Mouse (Mus musculus) mouse embryonic stem cell (cell line): ENCODE data around the gene Gemin6.
"Not testable (repeated sequence)": the region's sequence is repeated elsewhere in the genome, so short reads cannot be mapped to it uniquely, and the experiment has no call there.

Experiments used
- in situ Hi-C, 2 experiments: fragments of 300-500 bp; cut with MboI; formaldehyde crosslinking; loops; 1 replicate in 1 of 2; 3 replicates in 1 of 2; pipeline ENCODE4 v1.14.3; 2019 to 2020; ENCODE audit warnings: low sequenced_read_pairs in 2 of 2, low pct_unique_long_range_greater_than_20kb in 1 of 2, mixed read lengths in 1 of 2; ENCODE audit not compliant: unreplicated experiment in 1 of 2

Gemin6 gene

DNA sequence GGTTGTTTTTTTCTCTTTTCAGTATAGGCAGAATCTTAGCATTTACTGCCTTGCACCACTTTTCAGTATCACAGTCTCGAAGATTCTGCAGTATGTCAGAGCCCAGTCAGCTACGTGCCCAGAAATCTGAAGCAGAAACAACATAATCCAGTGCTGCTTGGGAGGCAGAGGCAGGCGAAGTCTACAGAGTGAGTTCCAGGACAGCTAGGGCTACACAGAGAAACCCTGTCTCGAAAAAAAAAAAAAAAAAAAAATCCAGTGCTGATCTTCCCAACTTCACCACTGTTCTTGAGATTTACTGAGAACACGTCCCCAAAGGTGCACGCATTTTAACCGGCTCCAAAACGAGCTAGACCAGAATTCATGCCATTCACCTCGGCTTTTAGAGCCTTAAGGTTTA lies 412 bp upstream of the Gemin6 start:
- in situ Hi-C loops: no loop called here

DNA sequence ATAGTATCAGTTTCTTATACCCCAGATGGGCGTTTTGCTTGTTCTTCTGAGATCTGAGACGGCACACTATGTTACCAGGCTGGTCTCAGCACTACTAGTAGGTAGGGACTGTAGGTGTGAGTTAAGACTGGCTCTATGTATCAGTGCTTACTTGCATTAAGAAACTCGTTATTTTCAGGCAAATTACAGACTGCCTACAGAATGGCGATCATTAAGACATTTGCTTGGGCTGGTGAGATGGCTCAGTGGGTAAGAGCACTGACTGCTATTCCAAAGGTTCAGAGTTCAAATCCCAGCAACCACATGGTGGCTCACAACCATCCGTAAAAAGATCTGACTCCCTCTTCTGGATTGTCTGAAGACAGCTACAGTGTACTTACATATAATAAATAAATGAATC lies 901 bp downstream of the Gemin6 start:
- in situ Hi-C loops: not testable (repeated sequence)

DNA sequence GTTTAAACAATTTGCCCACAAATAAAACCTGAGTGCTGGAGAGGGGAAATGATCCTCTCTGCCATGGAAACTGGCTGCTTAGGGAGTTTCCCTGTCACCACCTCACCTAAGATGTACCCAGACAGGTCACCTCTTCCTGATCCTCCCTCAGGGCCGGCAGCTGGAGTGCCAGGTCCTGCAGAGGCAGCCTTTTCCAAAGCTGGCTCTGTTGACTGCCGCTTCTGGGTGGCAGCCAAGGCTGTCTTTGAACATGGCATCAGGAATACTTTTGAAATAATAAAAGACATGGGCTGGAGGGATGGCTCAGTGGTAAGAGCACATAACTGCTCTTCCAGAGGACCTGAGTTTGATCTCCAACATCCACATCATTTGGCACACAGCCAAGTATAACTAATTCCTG lies 5.2 kb downstream of the Gemin6 start:
- in situ Hi-C loops: no loop called here

DNA sequence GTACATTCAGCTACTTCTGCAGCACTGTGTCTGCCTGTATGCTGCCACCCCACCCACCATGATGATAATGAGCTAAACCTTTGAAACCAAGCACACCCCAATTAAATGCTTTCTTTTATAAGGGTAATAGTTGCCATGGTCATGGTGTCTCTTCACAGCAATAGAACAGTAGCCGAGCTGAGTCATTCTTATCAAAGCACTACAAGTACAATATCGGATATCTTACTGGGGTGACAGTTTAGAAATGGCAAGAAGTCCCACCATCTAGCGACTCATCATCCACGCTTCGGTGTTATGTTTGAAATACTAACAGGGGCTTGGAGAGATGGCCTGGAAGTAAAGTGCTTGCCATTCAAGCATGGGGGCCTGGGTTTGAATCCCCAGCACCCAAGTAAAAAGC lies 9.6 kb downstream of the Gemin6 start:
- in situ Hi-C loops: no loop called here

DNA sequence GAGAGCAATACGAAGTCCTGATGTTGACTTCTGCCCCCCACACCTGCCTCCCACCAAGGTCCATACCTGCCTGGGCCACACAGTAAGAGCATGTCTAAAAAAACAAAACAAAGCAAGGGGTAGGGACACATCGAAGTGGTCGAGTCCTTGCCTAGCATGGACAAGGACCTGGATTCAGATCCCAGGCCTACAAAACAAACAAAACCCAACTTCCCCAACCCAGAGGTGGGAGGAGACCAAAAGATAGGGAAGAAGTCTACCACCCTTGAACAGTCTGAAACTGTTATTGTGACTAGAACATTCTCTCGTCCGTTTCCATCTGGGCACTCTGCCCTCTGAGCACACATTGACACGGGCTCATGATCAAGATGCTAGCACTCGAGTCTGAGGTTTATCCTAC lies 10.1 kb downstream of the Gemin6 start:
- in situ Hi-C loops: no loop called here

DNA sequence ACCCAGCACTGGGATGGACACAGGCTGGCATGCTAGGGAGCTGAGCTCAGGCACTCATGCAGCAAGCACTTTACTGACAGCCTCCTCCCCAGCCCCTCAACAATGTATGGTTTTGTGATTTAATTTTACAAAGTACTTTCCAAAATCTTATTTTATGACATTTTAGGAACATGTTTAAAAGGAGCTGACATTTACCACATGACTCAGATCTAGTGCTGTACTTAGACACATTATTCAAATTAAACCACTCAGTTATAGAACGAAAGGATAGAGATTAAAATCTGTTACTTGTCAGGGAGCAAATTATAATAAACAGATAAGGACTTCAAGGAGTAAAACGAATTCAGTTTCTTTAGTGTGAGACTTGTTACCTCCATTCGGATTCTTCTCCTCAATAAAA lies 11.2 kb downstream of the Gemin6 start:
- in situ Hi-C loops: no loop called here

DNA sequence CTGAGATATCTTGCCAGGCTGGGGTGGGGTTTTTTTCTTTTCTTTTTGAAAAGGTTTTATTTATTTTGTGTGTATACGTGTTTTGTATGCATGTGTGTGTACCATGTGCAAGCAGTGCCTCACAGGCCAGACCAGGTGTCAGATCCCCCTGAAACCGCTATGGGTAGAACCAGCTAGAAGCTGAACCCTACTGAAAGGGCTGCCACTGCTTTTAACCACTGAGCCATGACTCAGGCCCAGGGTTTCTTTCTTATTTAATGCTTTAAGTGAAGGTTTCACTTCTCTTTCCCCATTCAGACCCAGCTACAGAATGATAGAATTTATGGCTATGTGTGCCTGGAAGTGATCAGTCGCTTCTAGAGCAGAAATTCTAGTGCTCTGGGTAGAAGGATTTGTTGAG lies 12.6 kb downstream of the Gemin6 start:
- in situ Hi-C loops: no loop called here

DNA sequence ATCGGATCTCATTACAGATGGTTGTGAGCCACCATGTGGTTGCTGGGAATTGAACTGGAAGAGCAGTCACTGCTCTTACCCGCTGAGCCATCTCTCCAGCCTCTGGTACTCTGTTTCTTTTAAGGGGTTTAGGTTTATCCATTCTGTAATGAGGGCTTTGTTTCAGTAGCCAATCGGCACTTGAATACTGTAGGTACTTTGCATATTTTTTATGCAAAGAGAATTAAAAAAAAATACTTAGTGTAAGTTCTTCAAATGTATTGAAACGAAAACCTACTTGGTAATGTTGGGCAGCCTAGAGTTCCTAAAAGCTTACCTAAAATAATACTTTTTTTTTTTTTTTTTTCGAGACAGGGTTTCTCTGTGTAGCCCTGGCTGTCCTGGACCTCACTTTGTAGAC lies 13.2 kb downstream of the Gemin6 start:
- in situ Hi-C loops: no loop called here

DNA sequence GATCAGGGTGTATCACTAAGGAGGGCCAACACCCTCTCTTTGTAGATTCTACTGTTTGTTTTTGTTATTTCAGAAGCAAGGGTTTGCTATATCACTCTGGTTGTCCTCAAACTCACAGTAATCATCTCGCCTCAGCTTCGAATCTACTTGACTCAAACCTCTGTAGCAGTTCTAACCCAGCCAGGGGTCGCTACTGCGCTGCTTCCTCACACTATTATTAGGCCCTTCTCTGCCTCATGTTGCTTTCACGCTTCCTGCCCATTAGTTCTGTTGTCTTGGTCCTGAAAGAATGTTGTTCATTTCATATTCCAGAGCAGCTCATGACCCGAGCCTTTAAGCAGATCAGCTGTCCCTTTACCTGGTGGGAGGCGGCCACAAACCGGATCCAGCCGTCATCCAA lies 17.4 kb downstream of the Gemin6 start:
- in situ Hi-C loops: no loop called here

DNA sequence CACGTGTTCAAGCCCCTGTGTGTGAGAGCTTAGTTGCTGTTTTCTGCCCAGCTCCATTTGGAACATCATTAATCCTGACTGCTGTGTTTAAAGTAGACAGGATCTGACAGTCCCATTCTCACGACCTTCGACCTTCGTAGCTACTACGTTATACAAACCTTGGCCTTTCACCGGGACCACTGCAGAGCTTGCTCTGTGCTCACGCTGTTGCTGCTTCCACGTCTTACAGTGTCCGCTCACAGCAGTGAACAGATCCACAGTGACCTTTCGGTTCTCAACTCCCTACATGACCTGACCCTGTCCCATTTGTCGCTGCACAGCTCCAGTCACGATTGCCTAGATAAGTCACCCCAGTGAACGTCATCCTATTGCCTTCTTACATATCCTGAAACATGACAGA lies 18.9 kb downstream of the Gemin6 start:
- in situ Hi-C loops: no loop called here

DNA sequence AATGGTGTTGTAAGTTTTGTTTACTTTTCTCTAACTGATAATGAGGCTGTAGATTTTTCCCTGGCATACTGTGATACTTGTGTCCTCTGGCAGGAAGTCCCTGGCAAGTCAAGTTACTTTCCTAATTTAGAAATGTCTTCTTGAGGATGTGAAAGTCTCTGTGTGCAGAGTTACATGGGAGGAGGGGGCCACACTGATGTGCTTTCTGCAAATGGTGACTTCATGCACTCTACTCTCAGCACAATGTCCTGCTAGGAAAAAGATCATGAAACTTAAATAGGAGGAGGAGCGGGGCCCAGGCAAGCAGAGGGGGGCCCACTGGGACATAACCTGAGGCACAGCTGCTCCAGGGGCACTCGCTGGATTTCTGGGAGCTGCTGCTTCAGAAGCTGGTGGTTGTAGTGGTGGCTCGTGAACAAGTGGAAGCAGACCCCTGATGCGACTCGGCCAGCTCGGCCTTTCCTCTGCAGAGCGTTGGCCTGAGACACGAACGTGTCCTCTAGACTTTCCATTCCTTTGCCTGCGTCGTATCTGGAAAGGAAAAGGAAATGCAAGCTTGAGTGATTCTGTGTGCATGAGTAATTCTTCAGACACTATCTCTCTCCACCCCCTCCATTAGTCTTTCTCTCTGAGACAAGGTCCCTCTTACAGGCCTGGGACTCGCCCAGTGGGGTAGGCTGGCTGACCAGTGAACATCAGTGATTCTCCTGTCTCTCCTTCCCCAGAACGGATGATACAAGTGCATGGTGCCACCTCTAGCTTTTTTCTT lies 28.7 kb downstream of the Gemin6 start:
- in situ Hi-C loops: no loop called here

DNA sequence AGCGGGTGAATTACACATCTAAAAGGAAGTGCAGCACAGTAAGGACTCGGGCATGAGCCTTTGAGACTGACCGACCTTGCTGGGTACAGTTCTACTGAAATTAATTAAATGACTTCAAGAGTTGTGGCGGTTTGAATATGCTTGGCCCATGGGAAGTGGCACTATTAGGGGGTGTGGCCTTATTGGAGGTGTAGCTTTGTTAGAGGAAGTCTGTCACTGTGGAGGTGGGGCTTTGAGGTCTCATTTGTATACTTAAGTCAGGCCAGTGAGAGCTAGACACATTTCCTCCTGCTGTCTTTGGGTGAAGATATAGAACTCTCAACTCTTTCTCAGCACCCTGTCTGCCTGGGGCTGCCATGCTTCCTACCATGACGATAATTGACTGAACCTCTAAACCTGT lies 30.2 kb downstream of the Gemin6 start:
- in situ Hi-C loops: no loop called here

DNA sequence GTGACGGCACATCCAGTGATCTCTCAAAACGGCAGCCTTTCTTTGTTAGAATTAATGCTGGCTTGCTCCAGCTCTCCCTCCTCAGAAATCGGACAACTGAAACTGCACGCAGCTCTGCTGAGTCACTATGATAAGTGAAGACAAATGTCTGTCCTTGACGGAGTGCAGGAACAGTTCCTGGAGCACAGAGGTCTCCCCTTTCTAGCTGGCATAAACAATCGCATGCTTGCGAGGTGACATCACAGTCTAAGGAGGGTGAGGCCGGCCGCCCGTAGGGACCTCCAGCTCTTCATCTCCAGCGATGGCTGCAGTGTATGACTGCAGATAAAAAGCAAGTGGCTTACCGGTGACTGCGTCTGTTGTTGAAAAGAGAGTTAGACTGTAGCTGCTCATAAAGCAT lies 31.0 kb downstream of the Gemin6 start:
- in situ Hi-C loops: no loop called here

DNA sequence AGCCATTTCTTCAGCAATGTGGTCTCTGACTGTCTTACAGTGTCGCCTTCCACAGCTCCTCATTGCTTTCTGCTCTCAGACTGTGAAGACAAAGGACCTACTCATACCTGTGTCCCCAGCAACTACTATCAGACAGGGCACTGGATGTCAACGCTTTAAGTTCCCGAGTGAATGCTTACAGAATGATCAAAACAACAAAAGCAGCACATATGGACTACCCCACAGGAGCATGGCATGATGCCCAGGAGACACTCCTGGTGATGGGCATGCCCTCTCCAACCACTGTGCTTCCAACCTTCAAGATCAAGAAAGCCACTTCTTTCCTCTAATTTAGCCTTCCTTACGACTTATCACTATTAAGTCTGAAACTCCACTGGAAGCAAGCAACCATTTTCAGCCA lies 42.8 kb downstream of the Gemin6 start:
- in situ Hi-C loops: no loop called here

DNA sequence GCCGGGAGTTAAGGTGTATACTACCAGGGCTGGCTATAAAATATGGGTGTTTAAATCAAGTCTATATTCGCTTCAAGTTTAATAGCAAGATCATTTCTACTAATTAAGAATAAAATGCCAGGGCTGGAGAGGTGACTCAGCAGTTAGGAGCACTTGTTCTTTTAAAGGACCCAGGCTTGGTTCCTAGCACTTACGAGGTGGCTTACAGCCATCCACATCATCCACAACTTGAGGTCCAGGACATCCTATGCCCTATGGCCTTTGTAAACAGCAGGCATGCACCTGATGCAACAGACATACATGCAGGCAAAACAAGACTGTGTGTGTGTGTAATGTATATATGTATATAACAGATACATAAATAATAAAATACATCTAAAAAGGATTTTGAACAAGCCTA lies 43.9 kb downstream of the Gemin6 start:
- in situ Hi-C loops: no loop called here

DNA sequence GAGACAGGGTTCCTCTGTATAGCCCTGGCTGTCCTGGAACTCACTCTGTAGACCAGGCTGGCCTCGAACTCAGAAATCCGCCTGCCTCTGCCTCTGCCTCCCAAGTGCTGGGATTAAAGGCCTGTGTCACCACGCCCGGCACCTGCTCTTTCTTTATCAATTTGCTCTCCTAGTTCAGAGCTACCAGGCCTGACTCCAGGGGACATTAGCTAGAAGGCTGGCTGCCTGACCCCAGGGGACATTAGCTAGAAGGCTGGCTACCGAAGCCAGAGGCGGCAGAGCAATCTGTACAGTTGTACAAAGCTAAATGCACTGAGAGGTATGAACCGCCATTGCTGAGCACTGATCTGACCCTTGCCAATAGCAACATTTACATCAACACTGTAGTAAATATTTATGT lies 46.4 kb downstream of the Gemin6 start:
- in situ Hi-C loops: not testable (repeated sequence)
